Mouse (Mus musculus) yolk sac, embryonic 10.5 days (tissue): ENCODE results near the gene Vars.

Experiments
- DNase-seq: peaks from one replicate; pipeline ENCODE4 v3.0.0-alpha.2; 2017; ENCODE audit warnings: low spot score

Vars gene

GRCm38 (mm10) chr17:35048149-35048931, 47.6 kb downstream of the Vars start:
- peak; percentile 86 for DNase-seq

GRCm38 (mm10) chr17:35048932-35049440, 48.2 kb downstream of the Vars start:
- DNase-seq: no peak

DNA sequence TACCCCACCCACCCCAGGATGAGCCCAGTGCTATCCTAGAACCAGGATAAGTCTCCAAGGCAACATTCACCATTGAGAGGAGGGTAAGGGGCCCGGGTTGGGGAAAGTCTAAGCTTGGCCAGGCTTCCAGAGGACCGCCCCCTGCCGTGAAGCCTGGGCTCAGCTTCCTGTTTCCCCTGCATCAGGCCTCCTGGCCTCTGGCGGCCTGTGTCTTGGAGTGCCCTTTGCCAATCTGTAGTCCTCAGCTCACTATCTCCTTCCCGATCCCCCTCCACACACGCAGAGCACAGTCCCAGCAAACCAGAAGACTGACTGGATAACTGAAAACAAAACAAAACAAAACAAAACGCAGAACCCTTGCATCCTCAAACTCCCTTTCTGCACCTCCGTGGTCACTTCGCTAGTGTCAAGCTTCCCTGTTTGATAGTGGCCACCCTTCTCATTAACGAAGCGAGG, 48.8 kb downstream of the Vars start, which contains the start of gene Clic1:
Gene Clic1 (plus strand): TSS at position 406 of the 456 bp plus-strand sequence.
- DNase-seq: peak; percentile 81

DNA sequence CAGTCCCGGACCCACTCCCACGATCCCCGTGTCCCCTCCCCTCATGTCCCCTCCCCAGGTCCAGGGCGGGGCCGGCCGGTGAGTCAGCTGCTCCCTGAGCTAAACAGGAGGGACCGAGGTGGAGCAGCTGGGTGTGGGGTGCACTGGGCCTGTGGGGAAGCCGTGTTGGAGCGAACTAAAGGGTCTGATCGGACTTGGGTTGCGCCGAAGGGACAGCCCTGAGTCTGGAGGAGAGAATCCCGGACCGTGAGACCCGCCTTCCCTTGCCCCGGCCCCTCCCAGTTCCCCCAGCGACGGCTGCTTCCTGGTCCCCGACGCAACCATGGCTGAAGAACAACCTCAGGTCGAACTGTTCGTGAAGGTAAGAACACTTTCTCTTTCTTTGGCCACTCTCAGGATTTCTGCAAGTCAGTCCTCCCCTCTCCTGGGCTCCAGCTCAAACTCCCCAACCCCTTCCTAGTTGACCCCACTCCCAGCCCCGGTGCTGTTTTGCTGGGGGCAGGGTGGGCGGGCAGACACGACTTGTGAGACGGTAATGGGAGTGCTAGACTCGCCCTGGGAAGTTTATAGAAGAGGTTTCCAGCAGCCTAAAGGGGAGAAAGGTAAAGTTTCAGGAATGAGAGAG, 49.5 kb downstream of the Vars start:
- DNase-seq: peak; percentile 85

DNA sequence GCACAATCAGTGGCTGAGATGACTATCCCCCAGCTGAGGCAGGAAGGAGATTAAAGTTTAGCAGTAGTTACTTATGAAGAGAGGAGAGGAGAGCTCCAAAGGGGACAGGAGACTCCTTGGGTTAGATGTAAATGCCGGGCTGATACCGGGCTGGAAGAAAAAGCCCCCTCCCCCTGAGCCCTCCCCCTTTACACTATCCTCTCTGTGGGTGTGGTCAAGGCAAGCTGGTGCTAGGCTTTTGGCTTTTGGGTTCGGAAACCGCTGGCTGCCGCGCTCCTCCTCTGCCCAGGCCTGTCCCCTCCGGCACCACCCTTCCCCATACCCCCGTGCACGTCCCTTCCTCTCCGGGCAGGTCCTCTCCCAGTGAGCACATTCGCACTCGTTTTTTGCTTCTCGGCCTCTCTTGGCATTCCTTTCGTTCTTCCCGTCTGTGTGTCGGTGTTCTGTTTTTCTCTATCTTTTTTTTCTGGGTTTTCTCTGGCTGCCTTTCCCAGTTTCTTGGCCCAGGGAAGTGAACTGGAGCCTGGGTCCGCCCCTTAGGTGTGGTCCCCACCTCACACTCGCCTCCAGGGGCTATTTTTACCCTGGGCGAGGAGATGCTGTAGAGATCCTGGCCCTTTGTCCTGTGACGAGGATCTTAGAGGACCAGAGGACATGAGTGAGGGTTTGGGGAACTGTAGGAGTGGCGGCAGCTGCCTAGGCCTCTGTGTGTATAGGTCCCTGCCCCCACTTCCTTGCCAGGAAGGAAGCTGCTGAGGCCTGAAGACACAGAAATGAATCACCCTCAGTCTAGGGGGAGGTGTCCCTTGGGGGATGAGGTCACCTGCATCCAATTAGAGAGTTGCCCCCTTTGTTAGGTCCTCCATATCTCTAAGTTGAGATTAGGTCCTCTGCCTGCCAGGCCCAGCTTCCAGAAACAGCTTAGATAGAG, 50.6 kb downstream of the Vars start:
- DNase-seq: peak; percentile 85

- DNase-seq: no peak
Observed at GRCm38 (mm10) chr17:35052271-35052798, 51.5 kb downstream of the Vars start.

DNA sequence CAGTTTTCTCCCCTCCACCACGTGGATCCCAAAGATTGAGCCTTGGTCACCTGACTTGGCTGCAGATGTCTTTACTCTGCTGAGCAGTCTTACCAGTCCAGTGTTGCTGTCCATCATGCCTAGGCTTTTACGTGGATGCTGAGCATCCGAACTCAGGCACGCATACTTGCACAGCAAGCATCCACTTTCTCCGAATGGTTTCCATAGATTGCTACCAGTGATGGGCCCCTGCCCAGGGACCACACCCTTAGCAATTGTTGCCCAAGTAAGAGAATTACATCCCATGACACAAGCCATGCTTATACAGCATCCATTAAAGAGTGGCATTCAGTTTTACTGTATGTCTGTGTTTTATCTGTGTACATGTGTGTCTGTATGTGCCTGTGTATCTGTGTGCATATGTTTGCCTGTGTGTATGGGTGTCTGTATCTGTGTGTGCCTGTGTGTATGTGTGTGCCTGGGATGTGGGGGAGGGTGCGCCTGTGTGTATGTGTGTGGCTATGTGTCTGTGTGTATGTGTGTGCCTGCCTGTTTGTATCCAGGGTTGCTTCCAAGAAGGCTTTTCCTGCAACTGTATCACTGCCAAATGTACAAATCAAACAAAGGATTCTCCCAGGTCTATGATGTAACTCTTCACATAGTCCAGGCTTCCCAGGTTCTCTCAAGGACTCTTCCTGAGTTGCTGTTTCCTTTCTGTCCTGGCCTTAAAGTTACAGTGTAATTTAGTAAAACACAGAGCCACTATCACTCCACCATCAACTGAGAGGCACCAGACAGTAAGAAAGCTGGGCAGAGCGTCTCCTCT, 55.1 kb downstream of the Vars start:
- DNase-seq: no peak

GRCm38 (mm10) chr17:35057090-35057489, 56.3 kb downstream of the Vars start:
- DNase-seq: no peak

DNA sequence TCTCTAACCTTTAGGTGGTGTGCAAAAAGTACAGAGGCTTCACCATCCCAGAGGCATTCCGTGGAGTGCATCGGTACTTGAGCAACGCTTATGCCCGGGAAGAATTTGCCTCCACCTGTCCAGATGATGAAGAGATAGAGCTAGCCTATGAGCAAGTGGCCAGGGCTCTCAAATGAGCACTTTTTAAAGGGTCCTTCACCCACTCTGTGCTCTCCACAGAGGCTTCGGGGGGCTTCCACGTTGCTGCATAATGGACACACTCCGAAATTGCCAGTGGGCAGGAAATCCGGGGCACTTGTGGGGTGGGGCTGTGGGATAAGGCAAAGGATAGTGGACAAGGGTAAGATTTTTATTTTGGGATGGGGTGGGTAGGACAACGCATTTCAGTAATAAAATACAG, 57.5 kb downstream of the Vars start:
- DNase-seq: no peak

GRCm38 (mm10) chr17:35058911-35059892, 58.4 kb downstream of the Vars start, which contains the start of gene Ddah2:
Gene Ddah2 (plus strand): TSS chr17:35059035.
- DNase-seq: peak; percentile 90

GRCm38 (mm10) chr17:35060071-35060470, 59.3 kb downstream of the Vars start:
- no peak for DNase-seq

- no peak for DNase-seq
Observed at GRCm38 (mm10) chr17:35060737-35061297, 60.0 kb downstream of the Vars start.

GRCm38 (mm10) chr17:35061299-35061698, 60.5 kb downstream of the Vars start:
- DNase-seq: no peak

DNA sequence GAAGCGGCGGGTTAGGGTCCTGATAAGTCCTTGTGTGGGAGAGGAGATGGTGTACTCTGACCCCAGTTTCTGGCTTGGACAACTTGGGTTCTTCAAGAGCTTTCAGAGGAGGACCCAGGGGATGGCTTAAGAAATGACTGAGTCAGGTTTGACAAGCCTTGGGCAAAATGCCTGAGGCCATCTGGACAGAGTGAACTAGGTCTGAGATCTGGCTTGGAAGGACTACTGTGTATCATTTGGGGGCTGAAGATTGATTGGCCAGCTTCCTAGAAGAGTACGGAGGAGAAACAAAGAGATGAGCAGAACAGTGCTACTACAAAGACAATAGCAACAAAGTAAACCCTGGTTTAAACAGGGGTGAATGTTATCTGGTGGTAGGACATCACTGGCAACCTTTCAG, 62.7 kb downstream of the Vars start:
- DNase-seq: no peak

DNA sequence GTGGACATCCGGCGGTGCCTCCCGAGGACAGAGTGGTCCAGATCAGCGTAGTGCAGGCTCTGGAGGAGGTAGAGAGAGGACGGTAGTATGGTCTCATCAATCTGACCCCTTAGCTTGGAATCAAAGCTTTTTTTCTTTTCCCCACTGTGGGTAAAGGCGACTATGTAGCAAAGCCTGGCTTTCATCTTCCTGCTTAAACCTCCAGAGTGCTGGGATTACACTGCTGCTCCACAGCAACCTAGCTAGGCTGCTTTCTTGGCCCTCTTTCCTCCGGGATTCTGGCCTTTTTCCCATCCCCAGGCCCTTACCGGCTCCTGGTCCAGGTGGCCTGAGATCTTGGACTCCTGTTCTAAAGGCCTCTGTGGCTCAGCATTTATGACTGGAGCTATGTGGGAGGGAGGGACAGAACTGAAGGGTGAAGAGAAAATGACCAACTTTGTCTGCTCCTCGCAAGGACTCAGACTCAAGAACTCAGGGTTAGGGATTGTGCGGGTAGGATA, 63.6 kb downstream of the Vars start:
- no peak for DNase-seq

DNA sequence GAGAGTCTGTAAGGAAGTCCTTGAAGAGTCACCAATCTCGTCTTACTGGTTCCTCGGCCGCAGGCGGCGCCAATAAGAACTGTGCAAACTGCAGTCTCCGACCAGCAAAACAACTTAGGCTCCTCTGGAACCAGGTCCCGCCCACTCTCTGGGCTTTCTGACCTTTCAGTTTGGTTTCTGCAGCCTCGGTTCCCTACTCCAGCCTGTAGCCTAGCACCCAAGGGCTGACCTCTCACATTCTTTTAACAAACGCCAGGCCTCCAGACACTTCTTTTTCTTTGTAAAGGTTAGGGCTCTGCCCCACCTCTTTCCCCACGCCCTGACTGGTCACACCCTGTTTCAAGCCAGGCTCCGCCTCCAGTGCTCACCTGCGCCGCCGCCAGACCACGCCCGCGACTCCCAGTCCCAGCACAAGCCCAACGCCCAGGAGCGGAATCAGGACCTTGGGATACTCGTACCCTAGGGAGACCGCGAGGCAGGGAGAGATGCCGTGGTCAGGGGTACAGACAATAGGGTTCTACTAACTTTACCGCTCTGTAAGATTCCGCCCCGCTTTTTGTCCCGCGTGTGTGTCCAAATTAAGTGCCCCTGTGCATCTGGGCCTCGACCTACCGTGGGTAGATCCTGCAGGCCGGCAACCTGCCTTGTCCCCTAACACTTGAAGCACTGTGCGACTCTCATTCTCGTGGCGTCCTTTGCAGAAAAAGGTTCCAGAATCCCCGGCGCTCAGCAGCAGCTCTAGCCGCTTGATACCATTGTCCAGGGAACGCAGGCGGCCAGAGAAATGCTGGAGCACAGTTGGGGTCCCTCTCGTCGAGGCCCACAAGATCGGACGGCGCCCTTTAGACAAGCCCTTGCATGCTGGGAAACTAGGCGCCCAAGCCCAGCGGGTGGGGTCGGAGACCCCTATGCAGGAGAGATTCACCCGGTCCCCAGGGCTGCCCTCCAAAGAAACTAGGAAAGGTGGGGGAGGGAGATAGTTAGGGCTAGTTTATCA, 64.5 kb downstream of the Vars start, which contains the start of gene Ly6g6c:
Gene Ly6g6c (plus strand): TSS at position 438 of the 997 bp plus-strand sequence.
- peak; percentile 77 for DNase-seq
